Mouse (Mus musculus) megakaryocyte, embryonic 14.5 days (primary cell): Measurements from ENCODE around the gene Wdr89.

Source experiments
- FLI1 ChIP-seq: IDR thresholded peaks from 2 replicates; pipeline ENCODE4 v1.6.1; 2012; ENCODE audit warnings: low read length, inconsistent platforms, mixed read lengths
- GATA1 ChIP-seq: IDR thresholded peaks from 3 replicates; pipeline ENCODE4 v1.6.1; 2012; ENCODE audit warnings: mixed read lengths, low read length, inconsistent platforms, borderline replicate concordance

- TF ChIP-seq GATA1, result no peak
- TF ChIP-seq FLI1, result no peak
Observed at GRCm38 (mm10) chr12:75615556-75615955, 53.8 kb downstream of the Wdr89 start.
